Mouse (Mus musculus): ENCODE measurements around the gene Olfr517.

The Olfr517 gene

DNA sequence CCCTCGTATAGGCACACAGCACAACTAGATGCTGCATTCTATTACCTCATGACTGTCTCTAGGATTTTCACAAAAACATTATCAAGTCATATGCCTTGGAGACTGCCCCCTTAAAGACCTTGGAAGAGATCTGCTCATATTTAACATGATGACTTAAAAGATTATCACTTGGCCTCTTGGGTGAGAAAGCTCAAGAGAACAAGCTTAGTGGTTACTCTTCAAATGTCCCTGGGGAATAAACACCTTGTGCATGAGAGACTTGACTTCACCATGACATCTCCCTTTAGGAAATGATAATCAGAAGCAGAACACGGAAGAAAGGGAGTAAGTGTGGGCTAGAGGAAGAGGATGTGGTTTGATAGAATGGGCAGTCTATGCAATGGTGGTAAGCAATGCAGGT is at the start of gene Olfr517:
Gene Olfr517, minus strand, starts transcription at position 101 of the 400 bp plus-strand sequence.
- DNase-seq (ENCODE audit: low spot score in 2 of 2), result no peak

DNA sequence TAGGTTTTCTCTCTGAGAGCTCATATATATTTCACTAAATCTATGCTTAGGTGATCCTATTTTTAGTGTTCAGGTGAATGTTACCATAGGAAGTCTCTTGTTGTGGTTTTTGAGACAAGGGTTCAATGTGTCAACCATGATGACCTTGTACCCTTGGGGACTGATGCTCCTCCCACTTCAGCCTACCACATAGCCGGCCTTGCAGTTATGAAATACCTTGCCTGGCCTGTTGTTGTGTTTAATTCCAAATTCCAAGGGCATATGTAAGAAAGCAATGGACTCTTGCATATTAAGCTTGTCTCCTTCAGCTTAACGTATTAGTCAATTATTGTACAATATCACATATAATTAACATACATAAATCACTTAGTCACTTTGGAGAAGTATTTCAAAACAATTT is 31.8 kb upstream of the Olfr517 start:
- DNase-seq (ENCODE audit: low spot score in 2 of 2), result no peak

DNA sequence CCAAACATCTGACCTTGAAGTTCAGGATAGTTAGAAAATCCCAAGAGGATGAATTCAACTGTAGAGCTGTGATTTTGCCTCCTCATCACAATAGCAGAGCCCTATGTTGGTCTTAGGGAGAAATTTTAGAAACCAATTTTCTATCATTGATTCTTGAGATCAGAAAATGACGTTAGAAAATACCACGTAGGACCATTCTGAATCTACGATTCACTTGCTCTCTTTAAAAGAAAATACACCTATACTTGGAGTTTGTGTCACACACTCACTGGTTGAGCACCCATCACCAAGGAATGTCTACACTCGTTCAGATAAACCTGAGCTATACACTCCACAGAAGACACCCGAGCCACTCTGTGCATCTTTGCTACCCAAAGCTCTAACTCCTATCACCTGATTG is 22.1 kb upstream of the Olfr517 start, which contains the start of gene Olfr519:
Gene Olfr519, minus strand, starts transcription at position 101 of the 400 bp plus-strand sequence.
- DNase-seq (ENCODE audit: low spot score in 2 of 2), result no peak

DNA sequence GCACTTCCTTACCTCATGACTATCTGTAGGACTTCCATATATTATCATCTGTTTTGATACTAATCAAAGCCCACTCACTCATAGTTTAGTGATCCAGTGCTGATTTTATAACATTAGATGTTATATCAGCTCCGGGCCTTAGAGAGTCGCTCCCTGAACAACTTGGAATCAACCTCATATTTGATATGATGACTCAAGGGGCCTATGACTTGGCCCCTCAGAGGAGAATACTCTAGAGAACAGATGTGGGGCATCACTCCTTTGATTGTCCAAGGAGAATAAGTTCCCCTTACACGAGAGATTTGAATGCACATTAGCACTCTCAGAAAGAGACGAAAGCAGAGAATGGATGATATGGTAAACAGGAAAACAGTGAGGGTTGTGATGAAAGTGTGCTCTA is 12.7 kb upstream of the Olfr517 start, which contains the start of gene Olfr518:
Gene Olfr518, minus strand, starts transcription at position 101 of the 400 bp plus-strand sequence.
- no peak for DNase-seq (ENCODE audit: low spot score in 2 of 2)

DNA sequence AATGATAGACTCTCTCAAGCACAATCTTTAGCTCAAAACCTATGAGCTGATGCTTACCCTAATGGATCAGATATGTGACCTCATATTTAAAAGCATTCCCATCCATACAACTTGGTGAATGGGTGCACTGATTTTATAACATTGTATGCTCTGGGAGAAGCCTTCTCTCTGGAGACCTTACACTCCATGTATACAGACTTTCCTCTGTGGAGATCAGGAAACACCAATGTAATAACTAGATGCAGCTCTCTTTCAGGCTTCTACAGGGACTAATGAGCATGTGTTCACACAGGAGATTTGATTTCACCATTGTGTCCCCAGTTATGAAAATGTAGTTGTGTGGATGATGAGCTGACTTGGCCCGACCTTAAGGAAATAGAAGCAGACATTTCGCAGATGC is 21.8 kb downstream of the Olfr517 start, which contains the start of gene Olfr516:
Gene Olfr516, minus strand, starts transcription at position 101 of the 400 bp plus-strand sequence.
- no peak for DNase-seq (ENCODE audit: low spot score in 2 of 2)

DNA sequence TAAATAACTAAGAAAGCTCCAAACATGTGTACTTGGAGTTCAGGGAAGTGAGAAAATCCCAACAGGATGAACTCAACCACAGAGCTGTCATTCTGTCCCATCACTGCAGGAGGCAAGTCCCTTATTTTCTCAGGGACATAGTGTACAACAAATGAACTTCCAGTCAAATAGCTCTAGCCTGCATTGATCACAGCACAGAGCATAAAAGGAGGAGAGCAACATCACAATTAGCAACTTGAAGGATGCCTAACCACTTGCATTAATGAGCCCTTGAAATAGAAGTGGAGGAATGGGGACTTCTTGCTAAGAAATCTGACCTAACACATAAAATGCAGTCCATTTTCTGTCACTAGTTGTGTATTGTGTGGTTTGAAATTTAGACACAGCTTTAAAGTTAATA is 46.3 kb downstream of the Olfr517 start, which contains the start of gene Olfr514:
Gene Olfr514, minus strand, starts transcription at position 101 of the 400 bp plus-strand sequence.
- DNase-seq (ENCODE audit: low spot score in 2 of 2), result no peak

Data from frontal cortex, postnatal 25 days (tissue).